Mouse (Mus musculus) gastrocnemius, adult 8-10 months (tissue): Measurements from ENCODE around the gene Prkaa1. TPM values are rescaled to one million over a fixed set of nuclear protein-coding genes. Genes with fewer than 3 reads are reported as not detected.
"Not testable (repeated sequence)": the region's sequence is repeated elsewhere in the genome, so short reads cannot be mapped to it uniquely, and the experiment has no call there.

Experiments used
- DNase-seq, 2 experiments: peaks; one replicate each; pipeline ENCODE4 v3.0.0; 2022; ENCODE audit warnings: low spot score in 2 of 2
- total RNA-seq, 4 experiments: library from RNA; stranded (reverse); gene quantifications; 2 replicates each; pipeline ENCODE4 v1.2.4; 2022

Gene Prkaa1
- total RNA-seq, 4 experiments from 2014 or later: 9.1 to 11.9 (median 9.6) TPM

GRCm38 (mm10) chr15:5129111-5129805 is 14.4 kb upstream of the Prkaa1 start:
- DNase-seq: no peak

DNA sequence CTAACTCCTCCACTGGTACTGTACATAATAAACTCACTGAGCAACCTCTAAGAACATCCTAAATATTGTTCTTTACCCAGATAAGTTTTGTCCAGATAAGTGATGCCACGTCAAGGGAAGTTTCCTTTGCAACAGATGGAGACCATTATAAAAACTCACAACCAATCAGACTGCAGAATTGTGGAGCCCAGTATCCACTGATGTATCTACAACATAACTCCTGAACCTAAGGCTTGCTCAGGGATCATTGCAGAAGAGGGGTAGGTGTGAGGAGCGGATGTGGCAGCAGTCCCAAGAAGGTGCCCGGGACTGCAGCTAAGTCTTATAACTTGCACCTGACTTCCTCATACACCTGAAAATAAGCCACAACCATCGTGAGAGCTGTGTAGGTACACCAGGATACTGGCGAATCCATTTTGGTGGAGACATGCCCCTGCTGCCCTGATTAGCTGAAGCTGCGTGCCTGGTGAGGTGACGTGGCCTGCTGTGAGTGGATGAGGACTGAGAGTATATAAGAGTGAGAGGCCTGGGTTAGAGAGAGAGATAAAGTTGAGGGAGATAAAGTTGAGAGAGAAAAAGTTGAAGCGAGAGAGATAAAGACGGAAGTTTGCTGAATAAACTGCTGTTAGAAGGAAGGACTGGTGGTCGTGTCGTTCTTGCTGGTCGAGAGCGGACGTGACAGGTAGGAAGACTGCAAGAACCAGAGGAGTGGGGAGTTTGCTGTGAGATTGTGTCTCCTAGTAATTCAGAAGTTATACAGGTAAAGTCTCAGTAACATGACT is 12.6 kb upstream of the Prkaa1 start:
- DNase-seq: not testable (repeated sequence)

GRCm38 (mm10) chr15:5133301-5133700 is 10.4 kb upstream of the Prkaa1 start:
- no peak for DNase-seq

- no peak for DNase-seq
Measured at GRCm38 (mm10) chr15:5134179-5134578, 9.5 kb upstream of the Prkaa1 start.

DNA sequence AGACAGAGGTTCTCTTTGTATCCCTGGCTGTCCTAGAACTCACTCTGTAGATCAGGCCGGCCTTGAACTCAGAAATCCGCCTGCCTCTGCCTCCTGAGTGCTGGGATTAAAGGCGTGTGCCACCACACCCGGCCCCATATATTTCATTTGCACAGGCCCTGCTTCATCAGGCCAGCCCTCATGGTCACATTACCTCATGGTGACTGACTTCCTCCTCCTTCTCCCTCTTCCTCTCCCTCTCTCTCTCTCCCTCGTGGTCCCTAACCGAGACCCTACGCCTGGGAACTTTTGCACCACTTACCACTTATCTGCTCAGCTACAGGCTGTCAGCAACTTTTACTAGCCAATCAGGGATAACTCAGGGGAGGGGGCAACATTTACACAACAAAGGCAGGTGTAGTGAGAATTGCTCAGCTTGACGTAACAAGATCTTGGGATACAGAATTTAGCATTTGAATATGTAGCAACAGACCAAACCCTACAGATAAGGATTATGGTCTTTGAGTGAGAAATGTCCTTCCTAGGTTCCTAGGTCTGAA is 8.6 kb upstream of the Prkaa1 start:
- DNase-seq: no peak

GRCm38 (mm10) chr15:5138021-5138856 is 5.4 kb upstream of the Prkaa1 start:
- DNase-seq: no peak

- no peak for DNase-seq
Measured at GRCm38 (mm10) chr15:5139366-5139765, 4.3 kb upstream of the Prkaa1 start.

DNA sequence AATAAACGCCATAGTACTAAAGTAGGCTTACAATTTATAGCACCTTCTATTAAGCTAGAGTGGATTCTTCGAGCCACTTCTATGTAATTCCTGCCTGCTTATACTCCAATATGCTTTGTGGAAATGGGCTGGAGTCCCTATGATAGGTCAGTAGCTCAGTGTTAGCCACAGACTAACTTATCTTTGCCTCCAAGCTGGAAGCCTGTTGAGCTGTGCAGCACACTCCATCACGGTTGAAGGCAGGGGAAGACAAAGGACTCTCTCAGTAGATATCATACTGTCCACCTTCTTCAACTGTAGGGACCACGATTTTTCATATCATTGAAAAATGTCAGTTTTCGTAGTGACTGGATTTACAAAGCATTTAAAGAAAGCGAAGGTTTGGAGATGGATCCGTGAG is 3.8 kb upstream of the Prkaa1 start:
- no peak for DNase-seq

- DNase-seq: no peak
Measured at GRCm38 (mm10) chr15:5140357-5140756, 3.3 kb upstream of the Prkaa1 start.

- DNase-seq: no peak
Measured at GRCm38 (mm10) chr15:5142047-5142446, 1.6 kb upstream of the Prkaa1 start.

GRCm38 (mm10) chr15:5142714-5143113 is 947 bp upstream of the Prkaa1 start:
- DNase-seq: no peak

DNA sequence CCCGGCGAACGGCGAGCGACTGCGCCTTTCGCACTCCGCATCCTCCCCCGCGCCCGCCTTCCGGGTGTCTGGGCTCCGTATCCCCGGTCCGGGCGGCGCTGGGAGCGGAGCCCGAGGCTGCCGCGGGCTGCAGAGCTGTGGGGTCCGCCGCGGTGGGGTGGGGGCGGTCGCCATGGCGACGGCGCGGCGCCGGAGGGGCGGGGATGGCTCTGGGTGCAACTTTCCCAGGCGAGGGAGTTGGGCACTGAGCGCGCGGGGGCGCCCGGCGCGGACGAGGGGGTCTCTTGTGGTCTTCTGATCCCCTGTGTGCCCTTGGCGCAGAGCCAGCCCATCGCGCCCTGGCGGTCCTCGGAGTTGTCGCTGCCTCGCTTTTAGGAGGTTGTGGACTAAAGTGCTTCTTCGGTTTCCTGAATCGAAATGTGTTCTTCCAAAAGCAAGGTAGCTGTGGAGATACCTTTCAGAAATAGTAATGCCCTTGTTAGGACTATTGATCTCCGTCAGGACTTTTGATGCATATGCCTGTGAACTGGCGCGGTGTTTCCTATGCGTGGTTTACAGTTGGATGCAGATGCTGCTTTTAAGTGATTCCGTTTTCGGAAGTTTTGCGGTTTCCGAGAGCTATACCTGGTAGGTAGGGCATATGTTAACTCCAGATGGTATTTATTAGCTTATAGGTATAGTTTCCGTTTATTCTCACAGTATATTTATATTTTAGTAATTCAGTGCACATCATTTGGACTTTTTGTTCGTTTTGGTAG is 539 bp downstream of the Prkaa1 start:
- peak; percentile 12 to 39 for DNase-seq

- no peak for DNase-seq
Measured at GRCm38 (mm10) chr15:5145196-5145945, 1.7 kb downstream of the Prkaa1 start.

- DNase-seq: no peak
Measured at GRCm38 (mm10) chr15:5149187-5149586, 5.5 kb downstream of the Prkaa1 start.

DNA sequence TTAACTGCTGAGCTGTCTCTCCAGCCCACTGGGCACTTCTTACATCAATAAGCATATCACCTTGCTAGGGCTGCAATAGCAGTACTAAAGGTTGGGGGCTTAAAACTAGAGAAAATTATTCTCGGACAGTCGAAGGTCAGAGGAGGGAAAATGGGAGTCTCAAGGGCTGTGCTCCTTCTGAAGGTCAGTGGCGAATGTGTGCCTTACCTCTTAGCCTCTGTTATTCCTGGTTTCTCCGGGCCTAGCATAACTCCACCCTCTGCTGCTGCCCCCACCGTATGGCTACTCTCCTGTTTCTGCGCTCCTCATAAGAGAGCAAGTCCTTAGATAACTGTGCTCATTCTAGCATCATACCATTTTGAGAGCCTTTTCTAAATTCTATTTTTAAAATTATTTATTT is 8.5 kb downstream of the Prkaa1 start:
- no peak for DNase-seq

- DNase-seq: no peak
Measured at GRCm38 (mm10) chr15:5154621-5155020, 11.0 kb downstream of the Prkaa1 start.

- no peak for DNase-seq
Measured at GRCm38 (mm10) chr15:5155093-5155492, 11.4 kb downstream of the Prkaa1 start.

DNA sequence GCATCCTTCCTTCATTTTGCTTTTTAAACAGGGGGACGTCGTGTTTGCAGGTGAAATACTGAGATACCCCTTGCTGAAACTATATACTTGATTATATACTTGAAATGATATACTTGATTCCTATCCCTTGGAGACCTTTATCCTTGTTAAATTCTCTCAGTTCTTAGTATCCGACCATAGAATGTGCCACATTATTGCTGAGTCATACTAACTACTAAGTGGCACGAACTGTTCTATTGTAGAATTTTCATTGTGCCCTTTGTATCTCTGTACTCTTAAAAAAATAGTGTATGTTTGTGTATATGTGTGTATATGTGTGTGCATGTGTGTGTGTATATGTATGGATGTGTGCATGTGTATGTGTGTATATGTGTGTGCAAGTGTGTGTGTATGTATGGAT is 12.7 kb downstream of the Prkaa1 start:
- no peak for DNase-seq

GRCm38 (mm10) chr15:5157386-5157785 is 13.7 kb downstream of the Prkaa1 start:
- no peak for DNase-seq

- DNase-seq: peak in 1 of 2 experiments; percentile 10
Measured at GRCm38 (mm10) chr15:5158827-5159226, 15.2 kb downstream of the Prkaa1 start.
